Mouse (Mus musculus) brain, embryonic 14.5 days (tissue): ENCODE measurements around the gene Dkkl1. TPM values are rescaled to one million over a fixed set of nuclear protein-coding genes. Genes with fewer than 3 reads are reported as not detected.
"Not testable (repeated sequence)": the region's sequence is repeated elsewhere in the genome, so short reads cannot be mapped to it uniquely, and the experiment has no call there.

Source experiments
- DNase-seq: peaks from one replicate; pipeline ENCODE4 v3.0.0-alpha.2; 2011; ENCODE audit warnings: low read depth
- CTCF ChIP-seq: fragments of 200-500 bp; IDR thresholded peaks from 2 replicates; pipeline ENCODE4 v1.5.1; 2012; ENCODE audit warnings: inconsistent platforms, mild to moderate bottlenecking, moderate library complexity, borderline replicate concordance; ENCODE audit not compliant: insufficient read depth, insufficient read length; ENCODE audit errors: extremely low read depth
- POLR2A ChIP-seq: fragments of 200-500 bp; IDR thresholded peaks from 2 replicates; pipeline ENCODE4 v1.6.1; 2012; ENCODE audit warnings: mild to moderate bottlenecking, inconsistent platforms, borderline replicate concordance; ENCODE audit not compliant: poor library complexity, insufficient read depth, insufficient read length, severe bottlenecking; ENCODE audit errors: extremely low read depth
- polyA plus RNA-seq: library from polyadenylated mRNA; depleted of rRNA; stranded (reverse); fragments of >200 nt; gene quantifications from 2 replicates; pipeline ENCODE4 v1.2.3, GENCODE M21; 2012; rRNA removed

Dkkl1 gene
- 1.4 and 2.1 TPM in 2 replicates for polyA plus RNA-seq

DNA sequence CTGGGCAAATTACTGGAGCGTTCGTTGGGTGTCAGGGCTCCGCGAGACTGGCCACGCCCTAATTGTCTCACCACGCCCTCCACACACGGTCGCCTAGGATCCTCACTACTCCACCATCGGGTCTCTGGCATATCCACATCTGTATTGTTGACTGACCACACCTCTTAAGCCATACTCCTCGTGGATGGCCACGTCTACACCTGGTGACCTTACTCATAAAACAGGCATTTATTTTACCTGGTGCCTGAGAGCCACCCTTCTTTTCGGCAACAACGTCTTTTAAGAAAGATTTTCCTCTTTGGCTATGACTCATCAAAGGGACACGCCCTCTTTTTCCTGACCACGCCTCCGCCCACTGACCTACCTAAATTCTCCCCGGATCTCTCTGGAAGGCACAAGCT lies at the start of gene Dkkl1:
Gene Dkkl1, minus strand, starts transcription at position 297 of the 401 bp plus-strand sequence.
- DNase-seq = no peak

DNA sequence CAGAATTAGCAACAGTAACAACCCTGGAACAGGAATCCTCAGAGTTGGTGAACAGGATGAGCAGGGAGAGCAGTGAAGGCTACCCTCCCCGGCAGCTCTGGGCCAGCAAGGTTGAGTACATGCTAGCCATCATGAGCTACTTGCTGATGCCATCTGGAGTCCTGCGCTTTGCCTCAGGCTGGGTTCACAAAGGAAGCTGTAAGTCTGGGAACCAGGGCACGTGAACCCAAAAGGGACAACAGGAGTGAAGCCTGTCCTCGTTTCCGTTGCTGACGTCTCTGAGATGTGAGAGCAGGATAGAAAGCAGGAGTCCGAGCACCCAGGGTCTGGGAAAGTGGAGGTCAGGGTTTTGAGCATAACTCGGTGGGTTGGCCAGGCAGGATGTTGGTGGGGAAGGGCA lies 47.3 kb upstream of the Dkkl1 start:
- no peak for TF ChIP-seq POLR2A
- TF ChIP-seq CTCF = no peak
- no peak for DNase-seq

More for the DNA sequence above, at the start of gene Dkkl1:
- TF ChIP-seq CTCF (no peak), POLR2A (no peak)

DNA sequence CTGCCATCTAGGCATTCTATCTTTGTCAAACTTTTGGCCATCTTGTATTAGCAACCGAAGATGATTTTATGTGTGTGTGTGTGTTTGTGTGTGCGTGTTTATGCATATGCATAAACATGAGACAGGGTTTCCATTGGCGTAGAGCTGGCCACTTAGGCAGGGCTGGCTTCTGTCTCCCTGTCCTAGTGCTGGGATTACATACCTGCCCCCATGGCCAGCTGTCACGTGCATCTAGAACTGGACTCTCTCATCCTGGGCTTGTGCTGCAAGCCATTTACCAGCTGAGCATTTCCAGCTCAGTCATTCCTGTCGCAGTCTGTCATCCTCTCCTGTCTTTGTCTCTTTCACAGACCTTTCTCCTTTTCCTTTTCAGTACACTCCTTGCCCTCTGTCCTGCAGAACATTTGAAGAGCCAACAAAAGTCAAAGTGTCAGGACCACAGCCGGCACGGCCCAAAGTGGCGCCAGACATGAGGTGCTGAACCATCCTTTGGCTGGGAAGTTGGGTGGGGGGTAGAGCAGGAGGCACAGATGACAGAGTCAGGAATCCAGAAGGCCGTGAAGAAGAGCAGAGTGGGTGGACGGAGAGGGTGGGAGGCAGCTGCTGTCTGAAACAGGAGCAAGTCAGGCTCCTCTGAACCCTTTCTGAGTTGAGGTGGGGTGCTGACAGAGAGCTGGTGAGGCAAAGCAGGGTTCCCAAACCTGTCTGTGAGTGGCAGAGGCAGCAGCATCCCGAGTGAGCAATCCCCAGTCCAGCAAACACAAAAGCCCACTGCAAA lies 45.3 kb upstream of the Dkkl1 start:
- no peak for DNase-seq
- no peak for TF ChIP-seq POLR2A
- no peak for TF ChIP-seq CTCF

DNA sequence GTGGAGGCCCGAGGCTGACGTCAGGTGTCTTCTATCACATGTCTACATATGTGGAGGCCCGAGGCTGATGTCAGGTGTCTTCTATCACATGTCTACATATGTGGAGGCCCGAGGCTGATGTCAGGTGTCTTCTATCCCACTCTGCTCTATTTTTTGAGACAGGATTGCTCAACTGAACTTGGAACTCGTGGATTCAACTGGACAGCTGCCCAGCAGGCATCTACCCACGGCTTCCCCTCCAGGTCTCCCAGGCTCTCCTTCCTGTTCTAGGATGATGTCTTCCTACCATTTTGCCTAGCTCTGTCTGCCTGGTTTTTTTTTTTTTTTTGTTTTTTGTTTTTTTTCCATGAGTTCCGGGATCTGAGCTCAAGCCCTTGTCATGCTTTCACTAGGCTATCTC lies 43.9 kb upstream of the Dkkl1 start:
- DNase-seq = not testable (repeated sequence)

DNA sequence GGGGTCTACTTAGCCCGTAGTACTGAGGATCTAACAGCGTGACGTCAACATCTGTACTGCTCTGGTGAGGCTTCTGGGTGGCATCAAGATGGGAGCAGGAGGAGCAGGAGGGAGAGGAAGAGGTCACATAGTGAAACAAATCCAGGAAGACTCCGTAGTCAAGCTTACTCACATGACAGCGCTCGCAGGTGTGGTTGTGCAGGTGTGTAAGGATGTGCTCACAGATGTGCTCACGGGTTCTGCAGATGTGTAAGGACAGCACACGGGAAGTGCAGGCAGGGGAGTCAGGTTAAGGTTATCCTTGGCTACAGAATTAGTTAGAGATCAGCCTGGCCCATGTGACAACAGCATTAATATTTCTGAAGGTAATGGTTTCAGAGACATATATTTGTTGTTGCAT lies 41.9 kb upstream of the Dkkl1 start:
- no peak for DNase-seq
- TF ChIP-seq POLR2A = no peak
- TF ChIP-seq CTCF = no peak

DNA sequence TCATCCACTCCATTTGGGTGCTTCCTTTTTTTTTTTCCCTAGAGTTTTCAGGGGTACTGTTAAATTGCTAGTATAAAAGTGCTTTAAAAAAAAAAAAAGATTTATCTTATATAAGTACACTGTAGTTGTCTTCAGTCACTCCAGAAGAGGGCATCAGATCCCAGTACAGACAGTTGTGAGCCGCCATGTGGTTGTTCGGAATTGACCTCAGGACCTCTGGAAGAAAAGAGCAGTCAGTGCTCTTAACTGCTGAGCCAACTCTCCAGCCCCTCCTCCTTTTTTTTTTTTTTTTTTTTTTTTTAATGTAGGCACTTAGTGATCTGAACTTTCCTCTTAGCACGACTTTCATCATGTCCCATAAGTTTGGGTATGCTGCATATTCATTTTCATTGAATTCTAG lies 35.7 kb upstream of the Dkkl1 start:
- no peak for DNase-seq
- TF ChIP-seq POLR2A = no peak
- no peak for TF ChIP-seq CTCF

DNA sequence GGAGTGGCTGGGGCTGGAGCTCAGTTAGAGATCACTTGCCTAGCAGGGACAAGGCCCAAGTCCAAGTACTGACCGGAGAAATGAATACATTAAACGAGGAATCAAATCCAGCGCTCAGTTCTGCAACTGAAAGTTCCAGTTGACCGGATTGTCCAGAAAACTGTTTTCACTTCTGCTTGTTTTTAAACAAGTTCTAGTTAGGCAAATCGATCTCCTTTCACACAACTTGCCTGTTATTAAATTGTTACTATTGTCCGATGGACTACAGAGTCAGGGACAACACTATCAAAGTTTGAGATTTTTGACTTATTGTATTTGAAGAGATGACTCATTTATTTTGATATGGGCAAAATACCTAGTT lies 29.4 kb upstream of the Dkkl1 start:
- DNase-seq = no peak
- no peak for TF ChIP-seq POLR2A
- TF ChIP-seq CTCF = no peak

DNA sequence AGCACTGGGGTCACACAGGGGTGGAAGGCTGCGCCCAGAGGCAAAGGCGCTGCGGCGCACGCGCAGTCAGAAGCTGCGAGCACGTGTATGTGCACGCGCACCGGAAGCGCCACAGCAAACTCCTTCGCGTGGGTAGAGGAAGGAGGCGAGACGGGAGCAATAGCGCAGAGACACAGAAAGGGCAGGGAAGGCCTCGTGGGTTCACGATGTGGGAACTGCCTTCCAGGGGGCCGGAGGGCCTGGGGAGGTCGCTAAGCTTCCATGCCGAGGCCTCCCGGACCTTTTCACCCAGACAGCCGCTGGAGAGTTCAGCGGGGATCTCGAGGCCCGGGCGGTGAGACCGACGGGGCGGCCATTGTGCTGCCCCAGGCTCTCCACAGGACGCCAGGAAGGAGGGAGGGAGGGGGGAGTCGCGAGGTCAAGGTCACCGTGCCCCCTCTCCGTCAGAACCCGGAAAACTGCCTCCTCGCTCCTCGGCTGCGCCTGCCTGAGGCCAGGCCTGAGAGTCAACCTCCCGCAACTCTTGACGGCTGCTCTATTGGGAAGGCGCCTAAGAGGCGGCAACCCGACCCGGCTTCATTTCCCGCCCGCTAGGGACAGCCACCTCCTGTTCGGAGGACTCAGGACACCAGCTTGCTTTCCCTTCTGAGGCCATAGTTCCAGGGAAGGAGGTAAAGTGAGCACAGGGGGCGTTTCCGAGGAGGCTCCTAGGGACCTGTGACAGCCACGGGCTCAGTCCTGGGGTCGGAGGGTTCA lies 28.9 kb upstream of the Dkkl1 start, which contains the start of gene Slc6a16:
Gene Slc6a16, plus strand, starts transcription at position 453 of the 756 bp plus-strand sequence.
- DNase-seq = peak; percentile 79
- no peak for TF ChIP-seq POLR2A
- TF ChIP-seq CTCF = peak; percentile 12; the same call in 1 of the 2 replicates

DNA sequence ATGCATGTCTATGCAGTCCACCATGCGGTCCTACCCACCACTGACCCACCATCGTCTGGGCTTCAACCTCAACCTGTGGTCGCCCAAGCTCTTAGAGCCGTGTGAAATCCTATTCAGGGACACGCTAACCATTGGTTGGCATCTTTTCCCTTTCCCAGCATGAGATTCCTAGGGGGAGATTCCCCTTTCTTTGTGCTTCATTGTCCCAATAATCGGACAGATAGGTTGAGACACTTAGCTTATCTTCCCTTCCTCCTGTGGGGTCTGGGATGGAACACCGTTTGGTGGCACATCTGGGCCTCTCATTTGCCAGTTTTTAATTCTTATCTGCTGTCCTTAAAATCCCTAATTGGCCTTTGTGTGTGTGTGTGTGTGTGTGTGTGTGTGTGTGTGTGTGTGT lies 28.2 kb upstream of the Dkkl1 start:
- no peak for DNase-seq
- no peak for TF ChIP-seq POLR2A
- no peak for TF ChIP-seq CTCF

DNA sequence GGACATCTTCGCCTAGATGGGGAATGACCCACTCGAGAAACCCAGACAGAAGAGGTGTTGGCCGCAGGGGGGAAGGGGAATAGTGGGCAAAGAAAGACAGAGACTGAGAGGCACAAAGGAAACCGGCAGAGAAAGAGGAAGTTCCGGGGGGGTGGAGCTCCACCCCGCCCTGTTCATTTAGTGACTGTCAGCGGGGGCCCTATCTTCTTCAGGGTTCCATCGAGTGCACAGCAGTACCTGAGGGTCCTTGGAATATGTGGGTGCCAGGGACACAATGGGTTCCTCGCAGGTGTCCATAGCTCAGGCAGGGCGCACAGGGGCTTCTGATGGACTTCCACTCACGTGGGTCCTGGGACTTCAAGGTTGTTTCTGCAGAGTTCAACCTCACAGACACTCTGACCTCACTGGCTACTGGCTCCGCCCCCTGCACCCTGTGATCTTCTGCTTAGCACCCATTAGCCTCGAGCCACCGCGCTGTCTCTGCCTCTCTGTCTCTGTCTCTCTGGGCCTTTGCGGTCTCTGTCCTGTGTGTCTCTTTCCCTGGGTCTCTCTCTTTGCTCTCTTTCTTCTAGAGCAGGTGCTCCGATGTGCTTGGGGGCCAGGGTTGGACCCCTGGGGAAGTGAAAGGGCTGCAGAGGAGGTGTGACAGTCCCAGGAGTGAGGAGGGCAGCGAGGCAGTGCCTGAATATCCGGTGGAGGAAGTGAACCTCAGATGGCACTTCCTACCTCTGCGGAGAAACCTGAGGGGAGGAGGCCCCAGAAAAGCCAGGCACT lies 27.0 kb upstream of the Dkkl1 start, which contains the start of gene Cd37:
Gene Cd37, minus strand, starts transcription at position 393 of the 774 bp plus-strand sequence.
- DNase-seq = no peak
- no peak for TF ChIP-seq CTCF
